Comparison of ENCODE assay signal across 25 mouse cellular contexts in genomic region chr5:92937701-92938100, GRCm38 (mm10).
A peak's percentile ranks its signal among the peaks of the same experiment; 100 is the strongest.
DNase-seq lines count a peak whose midpoint lies in the region; ATAC-seq and TF ChIP-seq lines count a peak whose summit lies in the region.
"Had no signal": no experiment of that assay in that cellular context is flagged by ENCODE, and none has a peak within 500 bp of the region (broad histone marks: within the 10 kb centered on the region; RNA-seq: fewer than 3 reads in every experiment).

No protein-coding gene starts in this region.

- peak; percentile 38 to 64 for DNase-seq in cerebellum, adult 2 months
- no peak for DNase-seq in cerebellum, adult 11 months
- peak; percentile 47 to 64 for DNase-seq in cerebellum, postnatal 25 days
- DNase-seq in cerebellum, adult 9-11 months: no peak
- DNase-seq in frontal cortex, postnatal 25 days (ENCODE audit: low spot score in 2 of 2): no peak
- peak; percentile 63 for DNase-seq in brain, adult 2 months (ENCODE audit: low read depth, low spot score)
- no peak for DNase-seq in spleen, adult 12 weeks (ENCODE audit: low spot score)
- DNase-seq: adrenal gland, adult 8-10 months; adrenal gland, postnatal 14 days; adrenal gland, postnatal 36 days; B cell, adult 2 months; cerebellum, adult 18-20 months; embryo, embryonic 11 days had no signal

- WGBS in cerebellum, adult 2 months: 23% methylated on average over 4 of the region's 4 CpGs

- no peak overlapping the region for H3K27ac ChIP-seq in cerebellum, adult 2 months (ENCODE audit: insufficient read depth, low read length)
- H3K27ac ChIP-seq: embryonic facial prominence, embryonic 13.5 days; embryonic facial prominence, embryonic 15.5 days; forebrain, embryonic 10.5 days; forebrain, embryonic 12.5 days had no signal

- no peak for TF ChIP-seq CTCF in cerebellum, adult 2 months (IDR thresholded peaks at IDR 0.05; ENCODE audit: borderline replicate concordance, insufficient read depth, low read depth, low read length)

- no peaks in the 10 kb centered on the region for H3K27me3 ChIP-seq in cerebellum, adult 2 months (ENCODE audit: control insufficient read depth, insufficient read depth, low read length)
- H3K27me3 ChIP-seq: CH12.LX; embryonic facial prominence, embryonic 13.5 days; embryonic facial prominence, embryonic 15.5 days; forebrain, embryonic 12.5 days; Patski had no signal

- H3K4me3 ChIP-seq in cerebellum, adult 2 months (replicated peaks; ENCODE audit: insufficient read depth, low read depth, low read length): no peak overlapping the region
- H3K4me3 ChIP-seq: embryonic facial prominence, embryonic 13.5 days; embryonic facial prominence, embryonic 15.5 days; erythroblast, embryonic 14.5 days; forebrain, embryonic 10.5 days; forebrain, embryonic 12.5 days had no signal

- peak; percentile 69 for ATAC-seq in frontal cortex, adult (ENCODE audit: low TSS enrichment)
- ATAC-seq: activated CD4-positive, CD25-positive, alpha-beta regulatory T cell, adult 4 months; CD4-positive, CD25-positive, alpha-beta regulatory T cell, adult 4 months; forebrain, embryonic 14.5 days; forebrain, embryonic 16.5 days; Patski had no signal

- peaks cover 20% of the 10 kb centered on the region for H3K4me1 ChIP-seq in cerebellum, adult 2 months (ENCODE audit: control insufficient read depth, insufficient read depth, low read length)
- H3K4me1 ChIP-seq: embryonic facial prominence, embryonic 13.5 days; embryonic facial prominence, embryonic 15.5 days had no signal

- no peak for TF ChIP-seq POLR2A in cerebellum, adult 2 months (IDR thresholded peaks at IDR 0.05; ENCODE audit: borderline replicate concordance, insufficient read depth, low read length)

Comparison
In these comparisons a context has a peak if more than half of its experiments do, and no peak if none do; other contexts are left out.
1. DNase-seq: peak in cerebellum, adult 2 months (2 of 2), cerebellum, postnatal 25 days (2 of 2) and brain, adult 2 months (single experiment); none in cerebellum, adult 11 months (single experiment), cerebellum, adult 9-11 months (single experiment), frontal cortex, postnatal 25 days (0 of 2) and spleen, adult 12 weeks (single experiment).